Mouse (Mus musculus): ENCODE measurements around the gene Ssc5d. TPM values are rescaled to one million over a fixed set of nuclear protein-coding genes. Genes with fewer than 3 reads are reported as not detected.

The Ssc5d gene
- polyA plus RNA-seq, 1 experiment from 2014 or later = 1.6 TPM

DNA sequence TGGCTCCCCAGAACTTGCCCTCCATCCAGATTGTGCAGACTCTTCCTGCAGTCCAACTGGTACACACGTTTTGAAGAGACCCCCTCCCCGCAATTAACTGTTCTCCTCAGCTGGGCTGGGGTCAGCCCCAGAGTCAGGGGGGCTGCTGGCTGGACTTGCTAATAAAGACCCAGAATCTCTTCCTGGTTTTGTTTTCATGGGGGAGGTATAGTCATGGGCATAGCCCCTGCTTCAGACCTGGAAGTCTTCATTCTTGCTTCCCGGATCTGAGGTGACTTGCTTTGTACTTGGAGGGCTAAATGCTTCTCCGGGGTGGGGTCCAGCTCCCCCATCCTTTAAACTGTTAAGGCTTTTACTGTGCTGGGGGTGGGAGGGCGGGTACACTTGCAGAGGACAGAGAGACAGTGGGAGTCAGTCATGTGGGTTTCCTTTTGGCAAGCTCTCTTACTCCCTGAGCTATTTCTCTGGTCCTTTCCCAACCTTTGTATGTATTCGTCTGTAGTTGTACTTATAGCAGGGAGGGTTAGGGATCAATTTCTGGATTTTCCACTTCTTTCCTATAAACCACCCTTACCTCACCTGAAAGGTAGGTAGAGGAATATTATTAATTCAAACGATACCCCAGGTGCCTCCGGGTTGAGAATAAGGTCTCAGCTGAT is 3.6 kb upstream of the Ssc5d start, which contains the start of gene Nat14:
Nat14 (plus strand) TSS at position 205 of the 659 bp plus-strand sequence.
- no peaks in the 10 kb centered on the region for H3K9me3 ChIP-seq (replicated peaks)
- peak within 1 kb of the TSS; percentile 57 for H3K9ac ChIP-seq
- peaks cover 36% of the 10 kb centered on the region for H3K36me3 ChIP-seq
- H3K27me3 ChIP-seq = no peaks in the 10 kb centered on the region
- peak within 1 kb of the TSS; percentile 88 for H3K4me2 ChIP-seq (replicated peaks)
- WGBS = 34% methylated on average over 8 of the region's 8 CpGs
- peak within 1 kb of the TSS; percentile 35 for H3K4me3 ChIP-seq
- H3K27ac ChIP-seq = peak within 1 kb of the TSS; percentile 98
- peaks cover 68% of the 10 kb centered on the region for H3K4me1 ChIP-seq
- ATAC-seq (ENCODE audit: low FRiP score) = no peak

DNA sequence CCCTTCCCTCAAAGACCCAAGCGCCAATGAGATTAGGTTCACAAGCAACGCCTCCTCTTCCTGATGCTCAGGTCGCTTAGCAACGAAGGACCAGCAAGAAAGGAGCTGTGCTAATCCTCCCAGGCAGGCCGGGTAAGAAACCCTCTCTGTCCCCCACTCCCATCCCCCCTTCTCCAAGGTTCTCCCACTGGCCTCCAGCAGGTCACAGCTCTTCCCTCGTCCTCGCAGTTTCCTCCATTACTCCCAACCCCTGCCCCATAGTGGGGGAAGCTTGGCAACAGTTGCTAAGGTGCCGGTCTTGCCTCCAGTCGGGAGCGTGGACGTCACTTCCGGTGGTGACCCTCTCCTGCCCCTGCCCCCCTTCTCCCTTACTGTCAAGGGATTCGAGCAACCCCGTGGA is 3.1 kb upstream of the Ssc5d start:
- peak overlapping the region; percentile 98 for H3K27ac ChIP-seq
- WGBS = 1% methylated on average over 14 of the region's 14 CpGs
- peaks cover 35% of the 10 kb centered on the region for H3K36me3 ChIP-seq
- no peaks in the 10 kb centered on the region for H3K27me3 ChIP-seq
- H3K4me2 ChIP-seq (replicated peaks) = peak overlapping the region; percentile 88
- ATAC-seq (ENCODE audit: low FRiP score) = peak; percentile 85
- H3K4me1 ChIP-seq = peaks cover 69% of the 10 kb centered on the region
- H3K9me3 ChIP-seq (replicated peaks) = no peaks in the 10 kb centered on the region
- peak overlapping the region; percentile 35 for H3K4me3 ChIP-seq
- H3K9ac ChIP-seq = peak overlapping the region; percentile 57

DNA sequence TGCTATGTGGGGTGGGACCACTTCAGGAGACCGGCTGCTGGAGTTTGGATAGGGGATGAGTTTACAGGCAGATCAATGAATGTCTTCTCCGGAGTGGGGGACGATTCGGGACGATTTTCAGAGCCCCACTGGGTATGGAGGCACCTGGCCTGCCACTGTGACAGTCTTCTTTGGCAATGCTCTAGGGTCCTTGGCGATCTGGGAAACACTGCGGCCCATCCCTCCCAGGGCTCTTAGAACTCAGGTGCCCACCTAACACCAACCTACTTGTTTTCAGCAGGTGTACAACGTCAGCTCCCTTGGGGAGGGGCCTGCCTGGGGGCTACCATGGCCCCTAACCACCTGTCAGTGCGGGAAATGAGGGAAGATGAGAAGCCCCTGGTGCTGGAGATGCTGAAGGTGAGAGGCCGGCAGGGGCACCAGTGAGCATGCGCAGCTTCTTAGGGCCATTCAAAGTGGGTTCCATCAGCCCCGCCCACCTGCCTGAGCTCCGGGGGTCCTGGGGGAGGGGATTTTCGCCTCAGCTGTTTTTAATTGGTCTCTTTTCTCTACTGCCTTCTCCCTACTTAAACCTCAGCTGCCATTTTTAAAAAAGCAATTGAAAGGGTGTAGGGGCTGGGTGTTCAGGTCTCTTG is 2.5 kb upstream of the Ssc5d start:
- peaks cover 73% of the 10 kb centered on the region for H3K4me1 ChIP-seq

DNA sequence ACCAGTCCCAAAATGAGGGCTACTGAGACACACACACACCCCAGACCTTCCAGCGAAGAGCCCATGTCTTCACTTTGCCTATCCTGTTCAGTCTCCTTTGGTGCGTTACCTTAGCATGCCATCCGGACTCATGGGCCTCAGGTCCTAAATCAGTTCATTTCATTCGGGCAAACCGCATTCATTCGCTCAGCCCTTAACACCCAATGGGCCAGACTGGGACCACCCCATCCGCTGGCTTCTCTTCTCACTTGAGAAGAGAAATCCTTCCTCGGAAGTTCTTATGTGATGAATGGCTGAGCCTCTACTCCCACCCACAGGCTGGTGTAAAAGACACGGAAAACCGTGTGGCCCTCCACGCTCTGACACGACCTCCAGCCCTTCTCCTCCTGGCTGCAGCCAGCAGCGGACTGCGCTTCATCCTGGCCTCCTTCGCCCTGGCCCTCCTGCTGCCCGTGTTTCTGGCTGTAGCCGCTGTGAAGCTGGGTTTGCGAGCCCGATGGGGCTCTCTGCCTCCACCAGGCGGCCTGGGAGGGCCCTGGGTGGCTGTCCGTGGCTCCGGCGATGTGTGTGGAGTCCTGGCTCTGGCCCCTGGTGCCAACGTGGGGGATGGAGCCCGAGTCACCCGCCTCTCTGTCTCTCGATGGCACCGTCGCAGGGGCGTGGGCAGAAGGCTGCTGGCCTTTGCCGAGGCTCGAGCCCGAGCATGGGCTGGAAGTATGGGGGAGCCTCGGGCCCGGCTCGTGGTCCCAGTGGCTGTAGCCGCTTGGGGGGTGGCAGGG is 1.8 kb upstream of the Ssc5d start:
- peak overlapping the region; percentile 35 for H3K4me3 ChIP-seq
- peaks cover 23% of the 10 kb centered on the region for H3K36me3 ChIP-seq
- peaks cover 77% of the 10 kb centered on the region for H3K4me1 ChIP-seq
- WGBS = 4% methylated on average over 37 of the region's 37 CpGs
- ATAC-seq (ENCODE audit: low FRiP score) = peak; percentile 3
- peak overlapping the region; percentile 98 for H3K27ac ChIP-seq
- H3K27me3 ChIP-seq = no peaks in the 10 kb centered on the region
- H3K4me2 ChIP-seq (replicated peaks) = peak overlapping the region; percentile 88
- H3K9ac ChIP-seq = peak overlapping the region; percentile 58
- no peaks in the 10 kb centered on the region for H3K9me3 ChIP-seq (replicated peaks)

More for the DNA sequence above, 2.5 kb upstream of the Ssc5d start:
- Histone ChIP-seq H3K27ac (peak overlapping the region; percentile 98), H3K9ac (peak overlapping the region; percentile 58), H3K9me3 (replicated peaks) (no peaks in the 10 kb centered on the region), H3K27me3 (no peaks in the 10 kb centered on the region), H3K4me3 (peak overlapping the region; percentile 35), H3K36me3 (peaks cover 30% of the 10 kb centered on the region), H3K4me2 (replicated peaks) (peak overlapping the region; percentile 88)
- WGBS = 1% methylated on average over 14 of the region's 14 CpGs
- peak; percentile 56 for ATAC-seq (ENCODE audit: low FRiP score)

GRCm38 (mm10) chr7:4924483-4924882 is 1.1 kb upstream of the Ssc5d start:
- Histone ChIP-seq H3K4me3 (peak overlapping the region; percentile 35; the same call in 1 of the 2 replicates), H3K27me3 (no peaks in the 10 kb centered on the region)
- WGBS = 4% methylated on average over 4 of the region's 4 CpGs

DNA sequence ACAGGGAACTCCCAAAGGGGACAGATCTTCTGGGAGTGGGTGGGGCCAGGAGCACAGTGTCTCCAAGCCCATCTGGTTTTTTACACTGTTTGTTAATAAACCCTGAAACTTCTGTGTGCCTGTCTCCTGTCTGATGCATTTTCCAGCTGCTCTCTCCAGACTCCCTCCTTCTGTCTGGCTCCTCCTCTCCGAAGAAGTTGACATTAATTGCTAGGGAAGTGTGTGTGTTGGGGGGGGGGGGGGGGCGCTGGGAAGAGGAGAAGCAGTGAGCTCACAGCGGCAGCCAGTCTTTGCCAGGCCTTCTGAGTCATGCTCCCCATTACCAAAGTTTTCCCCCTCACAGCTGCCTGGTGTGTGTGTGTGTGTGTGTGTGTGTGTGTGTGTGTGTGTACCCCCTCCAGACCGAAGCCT is 689 bp upstream of the Ssc5d start:
- ATAC-seq (ENCODE audit: low FRiP score) = no peak
- Histone ChIP-seq H3K4me1 (peaks cover 77% of the 10 kb centered on the region), H3K4me2 (replicated peaks) (peak overlapping the region; percentile 88), H3K4me3 (0 out of 2 replicates have a peak overlapping the region, but pooled peaks have one; percentile 7), H3K27ac (peak overlapping the region; percentile 98), H3K9me3 (replicated peaks) (no peaks in the 10 kb centered on the region), H3K9ac (no peak overlapping the region), H3K27me3 (no peaks in the 10 kb centered on the region), H3K36me3 (peaks cover 12% of the 10 kb centered on the region)
- 0% methylated on average over 4 of the region's 4 CpGs for WGBS

More at GRCm38 (mm10) chr7:4924483-4924882, 1.1 kb upstream of the Ssc5d start:
- H3K36me3 ChIP-seq = peaks cover 16% of the 10 kb centered on the region
- peaks cover 77% of the 10 kb centered on the region for H3K4me1 ChIP-seq
- no peak for ATAC-seq (ENCODE audit: low FRiP score)
- peak overlapping the region; percentile 88 for H3K4me2 ChIP-seq (replicated peaks)
- peak overlapping the region; percentile 98 for H3K27ac ChIP-seq
- H3K9me3 ChIP-seq (replicated peaks) = no peaks in the 10 kb centered on the region
- H3K9ac ChIP-seq = peak overlapping the region; percentile 58; the same call in 1 of the 2 replicates

- WGBS = 65% methylated on average over 16 of the region's 16 CpGs
- Histone ChIP-seq H3K4me3 (no peak overlapping the region), H3K27me3 (no peaks in the 10 kb centered on the region), H3K4me2 (replicated peaks) (no peak overlapping the region), H3K9ac (0 out of 2 replicates have a peak overlapping the region, but pooled peaks have one; percentile 18), H3K36me3 (no peaks in the 10 kb centered on the region), H3K4me1 (peaks cover 64% of the 10 kb centered on the region), H3K27ac (peak overlapping the region; percentile 23; the same call in 1 of the 2 replicates), H3K9me3 (replicated peaks) (no peaks in the 10 kb centered on the region)
- no peak for ATAC-seq (ENCODE audit: low FRiP score)
Measured at GRCm38 (mm10) chr7:4926849-4927248, 1.3 kb downstream of the Ssc5d start.

DNA sequence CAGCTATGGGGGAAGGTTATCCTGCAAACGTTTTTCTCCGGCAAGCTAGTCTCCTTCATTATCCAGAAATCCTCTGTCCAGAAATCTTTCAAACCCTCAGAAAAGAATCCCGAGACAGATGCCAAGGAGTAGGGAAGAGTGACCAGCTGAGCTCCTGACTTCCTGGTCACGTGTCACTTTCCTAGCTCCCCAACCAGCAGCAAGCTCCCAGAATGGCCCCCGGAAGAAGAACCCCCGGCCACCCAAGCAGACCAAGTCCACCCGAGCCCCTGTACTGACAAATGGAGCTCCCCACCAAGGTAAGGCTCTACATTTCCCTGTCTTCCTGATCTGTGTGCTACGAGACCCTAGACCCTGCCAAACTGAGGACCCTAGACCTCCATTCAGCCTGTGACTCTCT is 2.1 kb downstream of the Ssc5d start:
- H3K9me3 ChIP-seq (replicated peaks) = no peaks in the 10 kb centered on the region
- H3K27me3 ChIP-seq = no peaks in the 10 kb centered on the region
- ATAC-seq (ENCODE audit: low FRiP score) = no peak
- no peak overlapping the region for H3K4me3 ChIP-seq
- no peak overlapping the region for H3K27ac ChIP-seq
- peaks cover 55% of the 10 kb centered on the region for H3K4me1 ChIP-seq
- H3K9ac ChIP-seq = no peak overlapping the region
- no peak overlapping the region for H3K4me2 ChIP-seq (replicated peaks)
- WGBS = 70% methylated on average over 8 of the region's 8 CpGs
- H3K36me3 ChIP-seq = no peaks in the 10 kb centered on the region

DNA sequence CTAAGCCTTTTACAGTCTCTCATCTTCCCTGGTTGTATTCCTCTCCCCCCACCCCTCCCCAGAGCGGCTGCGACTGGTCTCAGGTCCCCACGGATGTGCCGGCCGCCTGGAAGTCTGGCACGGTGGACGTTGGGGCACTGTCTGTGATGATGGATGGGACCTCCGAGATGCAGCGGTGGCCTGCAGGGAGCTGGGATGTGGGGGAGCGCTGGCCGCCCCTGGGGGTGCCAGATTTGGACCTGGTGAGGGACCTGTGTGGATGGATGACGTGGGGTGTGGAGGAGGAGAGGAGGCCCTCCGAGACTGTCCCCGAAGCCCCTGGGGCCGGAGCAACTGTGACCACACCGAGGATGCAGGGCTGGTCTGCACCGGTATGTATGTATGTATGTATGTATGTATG is 2.7 kb downstream of the Ssc5d start:
- H3K27me3 ChIP-seq = no peaks in the 10 kb centered on the region
- no peak for ATAC-seq (ENCODE audit: low FRiP score)
- 66% methylated on average over 17 of the region's 17 CpGs for WGBS

GRCm38 (mm10) chr7:4933103-4933502 is 7.5 kb downstream of the Ssc5d start:
- H3K27ac ChIP-seq = no peak overlapping the region
- 0 out of 2 replicates have a peak, but pooled peaks cover 5% of the 10 kb centered on the region for H3K4me1 ChIP-seq
- 0 out of 2 replicates have a peak, but pooled peaks cover 5% of the 10 kb centered on the region for H3K9me3 ChIP-seq (replicated peaks)
- H3K27me3 ChIP-seq = no peaks in the 10 kb centered on the region
- 62% methylated on average over 12 of the region's 12 CpGs for WGBS
- H3K36me3 ChIP-seq = no peaks in the 10 kb centered on the region
- H3K4me2 ChIP-seq (replicated peaks) = no peak overlapping the region
- H3K4me3 ChIP-seq = no peak overlapping the region
- no peak for ATAC-seq (ENCODE audit: low FRiP score)
- H3K9ac ChIP-seq = no peak overlapping the region

More for the DNA sequence above, 2.7 kb downstream of the Ssc5d start:
- peaks cover 51% of the 10 kb centered on the region for H3K4me1 ChIP-seq
- no peaks in the 10 kb centered on the region for H3K9me3 ChIP-seq (replicated peaks)
- no peaks in the 10 kb centered on the region for H3K36me3 ChIP-seq
- no peak overlapping the region for H3K9ac ChIP-seq
- no peak overlapping the region for H3K4me3 ChIP-seq
- no peak overlapping the region for H3K4me2 ChIP-seq (replicated peaks)
- H3K27ac ChIP-seq = no peak overlapping the region

- WGBS = 86% methylated on average over 4 of the region's 4 CpGs
- H3K9me3 ChIP-seq (replicated peaks) = 0 out of 2 replicates have a peak, but pooled peaks cover 5% of the 10 kb centered on the region
- H3K36me3 ChIP-seq = no peaks in the 10 kb centered on the region
- H3K27ac ChIP-seq = no peak overlapping the region
- H3K4me2 ChIP-seq (replicated peaks) = no peak overlapping the region
- ATAC-seq (ENCODE audit: low FRiP score) = no peak
- 0 out of 2 replicates have a peak, but pooled peaks cover 2% of the 10 kb centered on the region for H3K4me1 ChIP-seq
- H3K27me3 ChIP-seq = no peaks in the 10 kb centered on the region
- no peak overlapping the region for H3K9ac ChIP-seq
- no peak overlapping the region for H3K4me3 ChIP-seq
Measured at GRCm38 (mm10) chr7:4934160-4934914, 8.8 kb downstream of the Ssc5d start.

Measured in hindbrain, embryonic 12.5 days (tissue).